Mouse (Mus musculus) ES-E14 (cell line): ENCODE data around the gene Csnk2b.

Experiments used
- CHD2 ChIP-seq: IDR thresholded peaks from 2 replicates; pipeline ENCODE4 v1.6.1; 2014; ENCODE audit warnings: mild to moderate bottlenecking, low read depth, low read length, inconsistent platforms
- HCFC1 ChIP-seq: IDR thresholded peaks from 2 replicates; pipeline ENCODE4 v1.6.1; 2012; ENCODE audit warnings: low read length, inconsistent platforms, borderline replicate concordance; ENCODE audit not compliant: insufficient read depth
- MAFK ChIP-seq: IDR thresholded peaks from 2 replicates; pipeline ENCODE4 v1.6.1; 2014; ENCODE audit warnings: mild to moderate bottlenecking, low read depth, low read length, inconsistent platforms; ENCODE audit not compliant: insufficient read depth
- ZC3H11A ChIP-seq: IDR thresholded peaks from 2 replicates; pipeline ENCODE4 v1.6.1; 2012; ENCODE audit warnings: low read depth, mild to moderate bottlenecking, inconsistent platforms, low read length, borderline replicate concordance

GRCm38 (mm10) chr17:35080710-35081109 lies 41.1 kb downstream of the Csnk2b start:
- no peak for TF ChIP-seq ZC3H11A
- TF ChIP-seq HCFC1, result no peak
- TF ChIP-seq CHD2, result no peak
- no peak for TF ChIP-seq MAFK
